Mouse (Mus musculus): ENCODE data around the gene Cryzl1.

- TF ChIP-seq CTCF (IDR thresholded peaks at IDR 0.05; ENCODE audit: low read depth) (no peak), EP300 (IDR thresholded peaks at IDR 0.05; ENCODE audit: low read depth) (no peak)
Measured at GRCm38 (mm10) chr16:91764414-91764813, 35.6 kb upstream of the Cryzl1 start.

All from heart, postnatal 0 days (tissue).